Comparison of ENCODE assay signal across 8 mouse cellular contexts in the genomic region with DNA sequence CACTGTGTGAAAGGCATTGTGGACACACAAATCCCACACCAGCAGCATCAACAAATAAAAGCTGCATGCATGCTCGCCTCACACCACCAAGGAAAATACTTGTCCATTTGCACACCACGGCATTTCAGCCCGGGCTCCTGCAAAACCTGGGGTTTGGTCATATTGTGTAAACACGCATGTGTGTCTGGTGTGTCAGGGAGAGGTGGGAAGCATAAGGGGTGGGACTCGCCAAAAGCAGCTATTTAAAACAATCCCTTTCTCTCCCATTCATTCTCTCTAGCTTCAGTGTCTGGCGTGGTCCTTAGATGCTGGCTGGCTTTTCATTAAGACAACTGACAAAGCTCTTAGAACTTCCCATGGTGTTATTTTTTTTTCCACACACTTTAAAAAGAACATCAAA. TPM values are rescaled to one million over a fixed set of nuclear protein-coding genes. Genes with fewer than 3 reads are reported as not detected.
DNase-seq lines count a peak whose midpoint lies in the region; ATAC-seq and TF ChIP-seq lines count a peak whose summit lies in the region.

No protein-coding gene starts in this region.

- peak overlapping the region; percentile 87 for H3K4me3 ChIP-seq in heart, embryonic 10.5 days
- H3K4me3 ChIP-seq in heart, adult 2 months = no peak overlapping the region
- no peak overlapping the region for H3K4me3 ChIP-seq in CH12.LX (replicated peaks in 1 of 3; ENCODE audit: low read depth in 2 of 3, low read length in 2 of 3, poor library complexity in 1 of 3)
- H3K4me3 ChIP-seq in erythroblast, embryonic 14.5 days (replicated peaks) = peak overlapping the region; percentile 87
- peak overlapping the region; percentile 78 for H3K4me3 ChIP-seq in limb, embryonic 14.5 days (replicated peaks; ENCODE audit: low read length)

- dilution Hi-C loops in CH12.LX (cut with MboI; ENCODE audit: extremely low pct_ligation_motif_present, extremely low pct_unique_long_range_greater_than_20kb, low sequenced_read_pairs) = no loop called here

- DNase-seq in heart, embryonic 10.5 days (ENCODE audit: low spot score) = no peak
- DNase-seq in heart, adult 2 months = no peak
- DNase-seq in CH12.LX (ENCODE audit: extremely low read depth) = no peak
- no peak for DNase-seq in limb, embryonic 14.5 days (ENCODE audit: low spot score)
- peak; percentile 43 for DNase-seq in retina, postnatal 1 day
- no peak for DNase-seq in urinary bladder, postnatal 10 days (ENCODE audit: low spot score)
- DNase-seq in ovary, postnatal 14 days (ENCODE audit: low spot score) = no peak

- TF ChIP-seq RAD21 in CH12.LX (IDR thresholded peaks at IDR 0.05; ENCODE audit: low read depth, low read length) = no peak

- H3K9me3 ChIP-seq in heart, embryonic 10.5 days = no peaks in the 10 kb centered on the region
- H3K9me3 ChIP-seq in CH12.LX (replicated peaks; ENCODE audit: low read length) = no peaks in the 10 kb centered on the region
- no peaks in the 10 kb centered on the region for H3K9me3 ChIP-seq in erythroblast, embryonic 14.5 days (ENCODE audit: control insufficient read depth, low read length)
- no peaks in the 10 kb centered on the region for H3K9me3 ChIP-seq in limb, embryonic 14.5 days (ENCODE audit: control insufficient read depth, low read length)

- H3K4me2 ChIP-seq in CH12.LX (ENCODE audit: insufficient read depth, low read depth, poor library complexity, severe bottlenecking) = 0 out of 2 replicates have a peak overlapping the region, but pooled peaks have one; percentile 2
- peak overlapping the region; percentile 91 for H3K4me2 ChIP-seq in limb, embryonic 14.5 days (replicated peaks; ENCODE audit: low read depth, low read length, severe bottlenecking)

- in situ Hi-C loops in CH12.LX (cut with MboI; ENCODE audit: low pct_ligation_motif_present, low pct_unique_long_range_greater_than_20kb, low sequenced_read_pairs) = loop anchor here (10.0 kb wide), 1 partner anchor 75 kb away; no protein-coding TSS in a partner anchor

- H3K36me3 ChIP-seq in heart, embryonic 10.5 days = no peaks in the 10 kb centered on the region
- H3K36me3 ChIP-seq in heart, adult 2 months (ENCODE audit: control insufficient read depth, insufficient read depth, low read length) = no peaks in the 10 kb centered on the region
- no peaks in the 10 kb centered on the region for H3K36me3 ChIP-seq in CH12.LX (replicated peaks in 1 of 2; ENCODE audit: control insufficient read depth in 1 of 2, insufficient read depth in 1 of 2, low read length in 1 of 2)
- peaks cover 54% of the 10 kb centered on the region for H3K36me3 ChIP-seq in erythroblast, embryonic 14.5 days (ENCODE audit: control insufficient read depth)
- H3K36me3 ChIP-seq in limb, embryonic 14.5 days (ENCODE audit: control insufficient read depth, insufficient read depth, low read length) = no peaks in the 10 kb centered on the region

- no peak for ATAC-seq in limb, embryonic 14.5 days (ENCODE audit: low FRiP score, low read depth)

- H3K79me2 ChIP-seq in heart, adult 2 months (replicated peaks; ENCODE audit: control insufficient read depth, insufficient read depth, low read length) = no peaks in the 10 kb centered on the region
- H3K79me2 ChIP-seq in CH12.LX (replicated peaks; ENCODE audit: control insufficient read depth, extremely low read depth, insufficient read depth, poor library complexity, severe bottlenecking) = no peaks in the 10 kb centered on the region

- TF ChIP-seq CTCF in heart, adult 2 months (IDR thresholded peaks at IDR 0.05) = no peak
- no peak for TF ChIP-seq CTCF in CH12.LX (conservative IDR thresholded peaks at IDR 0.05 in 1 of 2, IDR thresholded peaks at IDR 0.05 in 1 of 2; ENCODE audit: low read depth in 2 of 2, low read length in 2 of 2)

- TF ChIP-seq POLR2A in heart, adult 2 months (IDR thresholded peaks at IDR 0.05; ENCODE audit: insufficient read depth, low read depth, low read length) = no peak
- no peak for TF ChIP-seq POLR2A in CH12.LX (IDR thresholded peaks at IDR 0.05; ENCODE audit: low read depth, low read length)
- TF ChIP-seq POLR2A in limb, embryonic 14.5 days (IDR thresholded peaks at IDR 0.05; ENCODE audit: borderline replicate concordance, extremely low read depth, insufficient read depth, insufficient read length) = no peak

- no peak for TF ChIP-seq EP300 in heart, adult 2 months (IDR thresholded peaks at IDR 0.05; ENCODE audit: insufficient read depth, low read depth, low read length)
- no peak for TF ChIP-seq EP300 in CH12.LX (IDR thresholded peaks at IDR 0.05; ENCODE audit: low read length)

- intact Hi-C loops in heart, adult 2 months (cut with DNase I) = loop anchor here (5.0 kb wide), 1 partner anchor 83 kb away; no protein-coding TSS in a partner anchor

- peaks cover 21% of the 10 kb centered on the region for H3K4me1 ChIP-seq in heart, embryonic 10.5 days
- no peaks in the 10 kb centered on the region for H3K4me1 ChIP-seq in heart, adult 2 months (ENCODE audit: control insufficient read depth, insufficient read depth, low read length)
- H3K4me1 ChIP-seq in CH12.LX (ENCODE audit: control insufficient read depth in 1 of 2, insufficient read depth in 2 of 2) = peaks cover 7 to 23% of the 10 kb centered on the region in 2 experiments
- peaks cover 82% of the 10 kb centered on the region for H3K4me1 ChIP-seq in erythroblast, embryonic 14.5 days (ENCODE audit: control insufficient read depth)
- H3K4me1 ChIP-seq in limb, embryonic 14.5 days (ENCODE audit: control insufficient read depth, insufficient read depth, low read length) = peaks cover 3% of the 10 kb centered on the region; the same call in 1 of the 2 replicates

- peak overlapping the region; percentile 97; the same call in 1 of the 2 replicates for H3K27ac ChIP-seq in heart, embryonic 10.5 days
- H3K27ac ChIP-seq in heart, adult 2 months = no peak overlapping the region
- no peak overlapping the region for H3K27ac ChIP-seq in CH12.LX (ENCODE audit: insufficient read depth, low read depth)
- no peak overlapping the region for H3K27ac ChIP-seq in limb, embryonic 14.5 days (replicated peaks; ENCODE audit: low read depth, low read length)

- no peaks in the 10 kb centered on the region for H3K27me3 ChIP-seq in heart, embryonic 10.5 days (ENCODE audit: insufficient read depth, poor library complexity, severe bottlenecking)
- H3K27me3 ChIP-seq in heart, adult 2 months (ENCODE audit: control insufficient read depth, insufficient read depth, low read length) = peaks cover 1% of the 10 kb centered on the region; the same call in 1 of the 2 replicates
- H3K27me3 ChIP-seq in CH12.LX (replicated peaks) = peaks cover 6% of the 10 kb centered on the region
- no peaks in the 10 kb centered on the region for H3K27me3 ChIP-seq in erythroblast, embryonic 14.5 days (ENCODE audit: control insufficient read depth)
- no peaks in the 10 kb centered on the region for H3K27me3 ChIP-seq in limb, embryonic 14.5 days (ENCODE audit: control insufficient read depth, insufficient read depth, low read length)

- no peak overlapping the region for H3K9ac ChIP-seq in heart, adult 2 months (ENCODE audit: low read depth, low read length)
- H3K9ac ChIP-seq in CH12.LX (ENCODE audit: insufficient read depth, low read depth) = no peak overlapping the region
- no peak overlapping the region for H3K9ac ChIP-seq in limb, embryonic 14.5 days (ENCODE audit: low read depth, low read length, severe bottlenecking)

- 39% methylated on average over 6 of the region's 6 CpGs for WGBS in heart, embryonic 10.5 days
- WGBS in heart, adult 2 months = 78% methylated on average over 6 of the region's 6 CpGs
- 26% methylated on average over 6 of the region's 6 CpGs for WGBS in limb, embryonic 14.5 days

TF ChIP-seq in CH12.LX, 34 proteins besides CTCF, POLR2A, EP300 and RAD21:
- TF ChIP-seq MYC (IDR thresholded peaks at IDR 0.05; ENCODE audit: low read depth, low read length) (no peak), MAZ (IDR thresholded peaks at IDR 0.05; ENCODE audit: low read depth, low read length) (no peak), ZNF384 (IDR thresholded peaks at IDR 0.05; ENCODE audit: low read depth, low read length) (no peak), PAX5 (IDR thresholded peaks at IDR 0.05; ENCODE audit: low read length) (no peak), IRF4 (IDR thresholded peaks at IDR 0.05; ENCODE audit: low read depth, low read length) (no peak), GABPA (IDR thresholded peaks at IDR 0.05; ENCODE audit: insufficient replicate concordance, low read depth, low read length) (no peak), HCFC1 (IDR thresholded peaks at IDR 0.05; ENCODE audit: low read depth, low read length) (no peak), CHD2 (IDR thresholded peaks at IDR 0.05; ENCODE audit: low read length) (no peak), TCF12 (IDR thresholded peaks at IDR 0.05; ENCODE audit: low read depth, low read length) (no peak), JUN (IDR thresholded peaks at IDR 0.05; ENCODE audit: insufficient read depth, low read depth, low read length) (no peak), RCOR1 (conservative IDR thresholded peaks at IDR 0.05; ENCODE audit: low read depth, low read length) (no peak), SMC3 (IDR thresholded peaks at IDR 0.05; ENCODE audit: low read depth, low read length) (no peak)
TF ChIP-seq in CH12.LX: peak in this region for 0.

RNA-seq across cellular contexts. Expression of gene Prkar2b, which starts 1.4 kb away (rescaled TPM):
- 18.9 and 28.2 TPM in 2 replicates for polyA plus RNA-seq in heart, embryonic 10.5 days (2016; fragmentation: Nextera tagmentation; extraction: Ambion mirVana)
- 10 to 100 TPM in 1 of 2 experiments, 1 to 10 TPM in 1; 5.4 to 10.4 TPM for total RNA-seq in heart, adult 2 months (2021)
- polyA plus RNA-seq in heart, adult 2 months (2012; rRNA removed) = 5.9 and 7.9 TPM in 2 replicates
- 2.4 and 2.5 TPM in 2 replicates for total RNA-seq in CH12.LX (2012; rRNA removed)
- 6.1 and 6.3 TPM in 2 replicates for total RNA-seq in CH12.LX (2014; rRNA removed)
- polyA plus RNA-seq in CH12.LX (2012; ENCODE audit: insufficient read length, low read depth) = 2.9 and 4.9 TPM in 2 replicates
- 6.7 and 10.7 TPM in 2 replicates for polyA plus RNA-seq in erythroblast, embryonic 14.5 days (2012)
- polyA plus RNA-seq in limb, embryonic 14.5 days (2012; rRNA removed) = 10.7 and 12.2 TPM in 2 replicates
- polyA plus RNA-seq in limb, embryonic 14.5 days (2014; fragmentation: Nextera tagmentation; extraction: Ambion mirVana) = 23.9 and 24.0 TPM in 2 replicates

Comparison
In these comparisons a context has a peak if more than half of its experiments do, and no peak if none do; other contexts are left out.
1. H3K4me3 ChIP-seq: peak in heart, embryonic 10.5 days (single experiment), erythroblast, embryonic 14.5 days (single experiment) and limb, embryonic 14.5 days (single experiment); none in heart, adult 2 months (single experiment) and CH12.LX (0 of 3).